Mouse (Mus musculus) kidney, embryonic 16.5 days (tissue): ENCODE data around the gene Vdr. TPM values are rescaled to one million over a fixed set of nuclear protein-coding genes. Genes with fewer than 3 reads are reported as not detected.

Source experiments
- ATAC-seq: fragments of 200-750 bp; cut with Nextera tagmentation; 2 replicates; pipeline ENCODE4 v1.8.0; 2017; ENCODE audit warnings: moderate TSS enrichment; ENCODE audit not compliant: low FRiP score, low TSS enrichment
- H3K27ac ChIP-seq: fragments of 300-500 bp; sonication (generic); 2 replicates; pipeline ENCODE4 v1.5.1; 2014; ENCODE audit warnings: low read length
- H3K27me3 ChIP-seq: fragments of 300-500 bp; sonication (generic); 2 replicates; pipeline ENCODE4 v1.6.1; 2014; ENCODE audit warnings: low read length, control low read depth, mixed read lengths; ENCODE audit not compliant: insufficient read depth
- H3K36me3 ChIP-seq: fragments of 300-500 bp; sonication (generic); 2 replicates; pipeline ENCODE4 v1.6.1; 2014; ENCODE audit warnings: low read length, control low read depth, mixed read lengths; ENCODE audit not compliant: insufficient read depth
- H3K4me1 ChIP-seq: fragments of 300-500 bp; sonication (generic); 2 replicates; pipeline ENCODE4 v1.6.1; 2014; ENCODE audit warnings: low read length, control low read depth, mixed read lengths; ENCODE audit not compliant: insufficient read depth
- H3K4me2 ChIP-seq: fragments of 300-500 bp; sonication (generic); replicated peaks from 2 replicates; pipeline ENCODE4 v1.6.1; 2014; ENCODE audit warnings: low read depth, low read length
- H3K4me3 ChIP-seq: fragments of 300-500 bp; sonication (generic); 2 replicates; pipeline ENCODE4 v1.5.1; 2014; ENCODE audit warnings: mild to moderate bottlenecking, low read length
- H3K9ac ChIP-seq: fragments of 300-500 bp; sonication (generic); replicated peaks from 2 replicates; pipeline ENCODE4 v1.6.1; 2014; ENCODE audit warnings: low read length
- H3K9me3 ChIP-seq: fragments of 300-500 bp; sonication (generic); 2 replicates; pipeline ENCODE4 v1.6.1; 2016; ENCODE audit warnings: low read length, control low read depth
- WGBS: fragments of 180-500 bp; shearing (Covaris S2); extraction: QIAGEN DNeasy Blood & Tissue Kit; methylation state at CpG from one replicate; pipeline ENCODE4 v1.1.7; 2014; 5-methylcytosine and 5-hydroxymethylcytosine counted together
- polyA plus RNA-seq: library from polyadenylated mRNA; unstranded; fragments of >200 nt; fragmentation: Nextera tagmentation; extraction: Ambion mirVana; gene quantifications from 2 replicates; pipeline ENCODE4 v1.2.1, GENCODE M21; 2015

Vdr gene
- polyA plus RNA-seq, 1 experiment from 2014 or later, result 10.5 TPM

DNA sequence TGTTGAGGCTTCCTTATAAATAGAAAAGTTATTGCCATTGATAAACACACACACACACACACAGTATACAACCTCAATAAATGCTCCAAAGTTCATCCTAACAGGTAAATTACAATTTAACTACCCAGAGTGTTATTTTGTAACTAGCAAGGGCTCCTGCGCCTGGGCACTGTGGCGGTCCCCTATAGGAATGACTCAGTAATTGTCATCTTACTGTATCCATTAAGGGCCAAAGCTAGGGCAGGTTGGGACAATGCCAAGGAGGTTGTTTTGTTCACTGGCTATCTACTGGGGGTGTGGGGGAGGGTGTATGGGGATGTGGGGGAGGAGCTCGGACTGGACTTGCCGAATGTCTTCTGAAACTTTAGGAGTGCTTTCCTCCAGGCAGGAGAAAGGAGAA lies 16.6 kb upstream of the Vdr start:
- no peaks in the 10 kb centered on the region for H3K9me3 ChIP-seq
- peaks cover 24% of the 10 kb centered on the region for H3K4me1 ChIP-seq
- H3K4me3 ChIP-seq, result no peak overlapping the region
- peak overlapping the region; percentile 81 for H3K27ac ChIP-seq
- H3K27me3 ChIP-seq, result no peaks in the 10 kb centered on the region
- 31% methylated on average over 4 of the region's 4 CpGs for WGBS
- 0 out of 2 replicates have a peak overlapping the region, but pooled peaks have one; percentile 19 for H3K9ac ChIP-seq
- peak; percentile 85 for ATAC-seq
- H3K4me2 ChIP-seq, result no peak overlapping the region
- no peaks in the 10 kb centered on the region for H3K36me3 ChIP-seq

GRCm38 (mm10) chr15:97922421-97922820 lies 12.0 kb upstream of the Vdr start:
- Histone ChIP-seq H3K4me2 (no peak overlapping the region), H3K4me3 (no peak overlapping the region), H3K27me3 (no peaks in the 10 kb centered on the region), H3K4me1 (peaks cover 6% of the 10 kb centered on the region), H3K27ac (no peak overlapping the region), H3K9me3 (no peaks in the 10 kb centered on the region), H3K9ac (no peak overlapping the region), H3K36me3 (no peaks in the 10 kb centered on the region)
- WGBS, result 92% methylated on average over 2 of the region's 2 CpGs
- ATAC-seq, result no peak

DNA sequence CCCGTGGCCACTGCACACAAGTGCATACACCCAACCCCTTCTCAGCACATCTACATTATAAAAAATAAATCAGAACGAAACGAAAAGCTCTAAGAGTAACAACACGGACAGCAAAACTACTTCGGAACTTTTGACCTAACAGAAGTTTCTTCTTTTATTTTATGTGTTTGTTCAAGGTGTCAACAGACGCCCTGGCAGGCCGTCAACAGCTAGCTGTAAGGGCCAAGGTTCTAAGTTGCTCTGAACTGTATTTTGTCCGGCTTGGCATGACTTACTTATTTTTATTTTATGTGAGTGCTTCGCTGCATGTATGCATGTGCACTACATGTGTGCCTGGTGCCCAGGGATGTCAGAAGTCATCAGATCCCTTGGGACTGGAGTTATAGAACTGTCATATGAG lies 11.4 kb upstream of the Vdr start:
- no peaks in the 10 kb centered on the region for H3K9me3 ChIP-seq
- no peak overlapping the region for H3K4me2 ChIP-seq
- no peak overlapping the region for H3K4me3 ChIP-seq
- 72% methylated on average over 9 of the region's 9 CpGs for WGBS
- no peaks in the 10 kb centered on the region for H3K27me3 ChIP-seq
- no peak overlapping the region for H3K9ac ChIP-seq
- H3K27ac ChIP-seq, result no peak overlapping the region
- no peaks in the 10 kb centered on the region for H3K36me3 ChIP-seq
- ATAC-seq, result no peak
- H3K4me1 ChIP-seq, result no peaks in the 10 kb centered on the region

DNA sequence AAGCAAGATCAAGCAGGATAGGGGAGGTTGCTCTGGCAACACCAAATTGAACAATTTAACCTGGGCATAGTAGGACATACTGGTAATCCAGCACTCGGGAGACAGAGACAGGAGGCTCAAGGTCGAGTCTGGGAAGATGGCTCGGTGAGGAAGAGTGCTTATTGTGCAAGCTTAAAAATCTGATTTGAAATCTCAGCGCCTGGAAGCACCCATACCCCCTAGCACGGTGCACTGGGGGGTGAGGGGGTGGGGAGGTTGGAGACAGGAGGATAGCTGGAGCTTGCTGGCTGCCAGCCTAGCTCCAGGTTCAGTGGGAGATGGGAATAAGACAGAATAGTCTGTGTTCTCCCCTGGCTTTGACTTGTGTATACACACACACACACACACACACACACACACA lies 9.9 kb upstream of the Vdr start:
- no peak for ATAC-seq

DNA sequence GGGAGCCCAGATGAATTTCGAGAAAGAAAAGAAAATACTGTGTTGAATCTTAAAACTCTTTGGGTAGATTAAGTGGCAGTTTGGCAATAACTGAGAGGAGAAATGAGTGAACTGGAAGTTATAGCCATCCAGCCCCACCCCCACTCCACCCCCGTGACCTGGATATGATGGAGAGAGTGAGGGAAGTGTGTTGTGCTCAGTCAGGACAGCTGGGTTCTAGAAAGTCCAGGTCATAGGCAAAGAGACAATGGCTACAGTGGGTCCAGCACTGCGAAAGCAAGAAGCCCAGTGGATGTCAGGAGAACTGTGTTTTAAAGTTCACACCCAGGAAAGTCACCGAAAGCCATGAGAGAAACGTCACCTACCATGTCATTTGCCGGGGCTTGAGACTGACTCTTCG lies 8.8 kb upstream of the Vdr start:
- no peaks in the 10 kb centered on the region for H3K36me3 ChIP-seq
- H3K4me2 ChIP-seq, result no peak overlapping the region
- H3K9ac ChIP-seq, result no peak overlapping the region
- H3K4me1 ChIP-seq, result 0 out of 2 replicates have a peak, but pooled peaks cover under 1% of the 10 kb centered on the region
- no peak overlapping the region for H3K4me3 ChIP-seq
- no peak overlapping the region for H3K27ac ChIP-seq
- 79% methylated on average over 7 of the region's 7 CpGs for WGBS
- H3K27me3 ChIP-seq, result no peaks in the 10 kb centered on the region
- ATAC-seq, result no peak
- no peaks in the 10 kb centered on the region for H3K9me3 ChIP-seq

More for the DNA sequence above, 9.9 kb upstream of the Vdr start:
- H3K27me3 ChIP-seq, result no peaks in the 10 kb centered on the region
- H3K4me1 ChIP-seq, result no peaks in the 10 kb centered on the region
- H3K9me3 ChIP-seq, result no peaks in the 10 kb centered on the region
- no peak overlapping the region for H3K4me2 ChIP-seq
- H3K9ac ChIP-seq, result no peak overlapping the region
- H3K4me3 ChIP-seq, result no peak overlapping the region
- WGBS, result 55% methylated on average over 5 of the region's 5 CpGs
- no peaks in the 10 kb centered on the region for H3K36me3 ChIP-seq
- no peak overlapping the region for H3K27ac ChIP-seq

GRCm38 (mm10) chr15:97917994-97918393 lies 7.6 kb upstream of the Vdr start:
- WGBS, result 65% methylated on average over 9 of the region's 9 CpGs
- Histone ChIP-seq H3K9me3 (no peaks in the 10 kb centered on the region), H3K27ac (no peak overlapping the region), H3K27me3 (no peaks in the 10 kb centered on the region), H3K9ac (no peak overlapping the region), H3K4me1 (0 out of 2 replicates have a peak, but pooled peaks cover 4% of the 10 kb centered on the region), H3K4me2 (no peak overlapping the region), H3K36me3 (no peaks in the 10 kb centered on the region), H3K4me3 (no peak overlapping the region)
- ATAC-seq, result no peak

- Histone ChIP-seq H3K4me2 (no peak overlapping the region), H3K9ac (no peak overlapping the region), H3K4me3 (no peak overlapping the region), H3K9me3 (no peaks in the 10 kb centered on the region), H3K4me1 (0 out of 2 replicates have a peak, but pooled peaks cover 4% of the 10 kb centered on the region), H3K36me3 (no peaks in the 10 kb centered on the region), H3K27ac (no peak overlapping the region), H3K27me3 (peaks cover 4% of the 10 kb centered on the region)
- no peak for ATAC-seq
- WGBS, result 16% methylated on average over 9 of the region's 9 CpGs
Observed at GRCm38 (mm10) chr15:97914331-97914747, 3.9 kb upstream of the Vdr start.

DNA sequence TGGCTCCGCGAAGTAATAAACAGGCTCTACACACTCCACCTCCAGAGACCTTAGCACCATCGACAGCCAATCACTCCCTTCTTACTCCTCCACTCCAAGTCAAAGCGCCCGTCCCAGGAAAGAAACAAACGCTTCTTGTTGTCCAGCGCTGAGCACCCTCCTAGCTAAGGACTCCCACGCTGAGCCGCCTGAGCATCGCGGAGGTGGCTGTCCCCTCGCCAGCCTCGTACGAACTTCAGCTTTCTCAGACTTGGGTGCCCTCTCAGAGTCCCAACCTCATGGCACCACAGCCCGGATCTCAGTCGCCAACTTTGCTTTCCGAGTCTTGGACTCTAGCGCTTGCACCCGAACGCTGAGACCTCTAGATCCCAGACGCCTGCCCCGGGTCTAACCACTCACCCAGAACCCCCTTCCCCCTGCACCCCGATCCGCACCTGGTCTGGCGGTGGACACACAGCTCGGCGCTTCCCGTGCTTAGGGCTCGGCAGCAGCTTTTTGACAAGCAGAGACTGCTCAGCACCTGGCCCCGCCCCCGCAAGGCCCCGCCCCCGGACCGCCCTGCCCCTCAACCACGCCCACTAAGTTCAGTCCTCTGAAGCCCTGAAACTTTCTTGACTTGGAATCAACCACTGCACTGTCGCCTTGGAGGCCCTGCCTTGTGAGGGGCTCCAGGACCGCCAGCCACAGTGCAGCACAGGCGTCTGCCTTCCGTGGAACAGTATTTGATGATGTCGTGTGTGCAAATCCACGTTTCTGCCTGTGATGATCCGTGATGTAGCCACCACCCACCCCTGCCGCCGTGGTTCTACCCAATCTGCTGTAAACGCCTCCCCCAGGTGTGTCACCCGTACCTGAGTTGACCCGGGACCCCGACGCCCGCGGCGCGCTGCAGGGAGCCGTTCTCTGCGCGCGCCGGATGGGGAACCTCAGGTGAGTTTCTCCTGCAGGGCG lies 2.4 kb downstream of the Vdr start:
- H3K4me2 ChIP-seq, result peak overlapping the region; percentile 98
- peak overlapping the region; percentile 67 for H3K9ac ChIP-seq
- 1% methylated on average over 59 of the region's 59 CpGs for whole genome bisulfite sequencing
- H3K4me1 ChIP-seq, result peaks cover 31% of the 10 kb centered on the region
- H3K9me3 ChIP-seq, result no peaks in the 10 kb centered on the region
- peaks cover 18% of the 10 kb centered on the region for H3K27me3 ChIP-seq
- H3K36me3 ChIP-seq, result no peaks in the 10 kb centered on the region
- ATAC-seq, result peak; percentile 90
- H3K4me3 ChIP-seq, result peak overlapping the region; percentile 59
- 0 out of 2 replicates have a peak overlapping the region, but pooled peaks have one; percentile 43 for H3K27ac ChIP-seq

DNA sequence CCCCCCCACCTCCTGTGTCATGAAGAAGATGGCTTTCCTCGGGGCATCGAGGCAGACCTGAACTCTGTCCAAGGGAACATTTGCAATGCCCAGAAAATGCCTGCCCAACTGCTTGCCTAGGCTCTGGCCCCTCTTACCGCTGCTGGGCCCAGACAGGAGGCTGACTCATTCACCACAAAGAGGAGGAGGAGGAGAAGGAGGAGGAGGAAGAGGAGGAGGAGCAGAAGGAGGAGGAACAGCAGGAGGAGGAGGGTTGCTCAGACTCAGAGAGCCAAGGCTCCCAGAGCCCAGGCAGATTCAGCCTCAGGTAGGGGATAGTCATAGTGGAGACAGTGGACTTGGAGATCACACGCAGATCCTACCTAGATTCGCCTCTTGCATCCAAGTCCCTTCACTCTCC lies 3.2 kb downstream of the Vdr start:
- no peak; the same call in 1 of the 2 replicates for ATAC-seq
- Histone ChIP-seq H3K27ac (no peak overlapping the region), H3K9ac (peak overlapping the region; percentile 67; the same call in 1 of the 2 replicates), H3K4me2 (peak overlapping the region; percentile 98), H3K27me3 (peaks cover 18% of the 10 kb centered on the region), H3K4me3 (peak overlapping the region; percentile 59), H3K4me1 (peaks cover 31% of the 10 kb centered on the region), H3K36me3 (no peaks in the 10 kb centered on the region), H3K9me3 (no peaks in the 10 kb centered on the region)
- WGBS, result 54% methylated on average over 5 of the region's 5 CpGs

DNA sequence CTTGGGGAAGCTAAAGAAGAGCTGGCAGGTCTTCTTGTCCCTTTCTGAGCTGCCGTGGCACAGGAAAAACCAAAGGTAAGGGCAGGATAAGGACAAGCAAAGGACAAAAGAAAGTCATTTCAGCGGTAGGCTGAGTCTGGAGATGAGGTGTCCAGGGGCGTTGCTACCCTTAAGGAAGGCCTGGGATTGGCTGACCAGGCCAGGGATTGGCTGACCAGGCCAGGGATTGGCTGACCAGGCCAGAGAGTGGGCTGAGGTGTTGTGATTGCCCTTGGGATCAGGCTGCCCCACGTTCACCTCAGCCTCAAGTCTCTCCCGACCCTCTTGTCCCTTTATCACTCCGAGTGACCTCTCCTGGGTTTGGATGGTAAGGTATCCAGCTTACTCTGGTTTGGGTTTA lies 5.1 kb downstream of the Vdr start:
- Histone ChIP-seq H3K36me3 (no peaks in the 10 kb centered on the region), H3K4me3 (no peak overlapping the region), H3K4me1 (peaks cover 35% of the 10 kb centered on the region), H3K9ac (no peak overlapping the region), H3K27me3 (peaks cover 18% of the 10 kb centered on the region), H3K4me2 (no peak overlapping the region), H3K27ac (no peak overlapping the region), H3K9me3 (no peaks in the 10 kb centered on the region)
- ATAC-seq, result no peak
- 79% methylated on average over 6 of the region's 6 CpGs for WGBS
